Mouse (Mus musculus) forebrain, postnatal 0 days (tissue): ENCODE results near the gene Skap1. TPM values are rescaled to one million over a fixed set of nuclear protein-coding genes. Genes with fewer than 3 reads are reported as not detected.

ENCODE experiments used
- ATAC-seq: fragments of 200-750 bp; cut with Nextera tagmentation; 2 replicates; pipeline ENCODE4 v1.8.0; 2017; ENCODE audit warnings: mild to moderate bottlenecking, moderate library complexity
- DNase-seq: peaks from one replicate; pipeline ENCODE4 v3.0.0-alpha.2; 2015
- H3K27ac ChIP-seq: fragments of 300-500 bp; sonication (generic); 2 replicates; pipeline ENCODE4 v1.5.1; 2014; ENCODE audit warnings: low read depth, mild to moderate bottlenecking, antibody characterized with exemption, low read length, moderate library complexity, mixed read lengths
- H3K27me3 ChIP-seq: fragments of 300-500 bp; sonication (generic); 2 replicates; pipeline ENCODE4 v1.6.1; 2014; ENCODE audit warnings: mild to moderate bottlenecking, low read length, mixed read lengths; ENCODE audit not compliant: insufficient read depth
- H3K36me3 ChIP-seq: fragments of 300-500 bp; sonication (generic); 2 replicates; pipeline ENCODE4 v1.6.1; 2014; ENCODE audit warnings: mild to moderate bottlenecking, moderate library complexity; ENCODE audit not compliant: insufficient read depth
- H3K4me1 ChIP-seq: fragments of 300-500 bp; sonication (generic); 2 replicates; pipeline ENCODE4 v1.6.1; 2014; ENCODE audit warnings: antibody characterized with exemption; ENCODE audit not compliant: insufficient read depth
- H3K4me2 ChIP-seq: fragments of 300-500 bp; sonication (generic); 2 replicates; pipeline ENCODE4 v1.6.1; 2014; ENCODE audit warnings: low read depth, mild to moderate bottlenecking, moderate library complexity
- H3K4me3 ChIP-seq: fragments of 300-500 bp; sonication (generic); 2 replicates; pipeline ENCODE4 v1.5.1; 2014; ENCODE audit warnings: low read depth, low read length, mixed read lengths
- H3K9ac ChIP-seq: fragments of 300-500 bp; sonication (generic); 2 replicates; pipeline ENCODE4 v1.6.1; 2014; ENCODE audit warnings: mild to moderate bottlenecking
- H3K9me3 ChIP-seq: fragments of 300-500 bp; sonication (generic); 2 replicates; pipeline ENCODE4 v1.6.1; 2016; ENCODE audit warnings: low read length
- CTCF ChIP-seq: sonication (generic); IDR thresholded peaks from 2 replicates; pipeline ENCODE4 v1.5.1; 2016; ENCODE audit warnings: antibody characterized with exemption, control low read depth, low read depth
- WGBS: fragments of 180-500 bp; shearing (Covaris S2); extraction: QIAGEN DNeasy Blood & Tissue Kit; methylation state at CpG from one replicate; pipeline ENCODE4 v1.1.7; 2014; 5-methylcytosine and 5-hydroxymethylcytosine counted together
- polyA plus RNA-seq: library from polyadenylated mRNA; unstranded; fragments of >200 nt; fragmentation: Nextera tagmentation; extraction: Ambion mirVana; gene quantifications from 2 replicates; pipeline ENCODE4 v1.2.1, GENCODE M21; 2015
- total RNA-seq: library from RNA; depleted of rRNA; stranded (reverse); fragments of >200 nt; gene quantifications from 2 replicates; pipeline ENCODE4 v1.2.3, GENCODE M21; 2014

The Skap1 gene
- total and polyA plus RNA-seq, 2 experiments from 2014 or later: 1.6 to 3.7 TPM

DNA sequence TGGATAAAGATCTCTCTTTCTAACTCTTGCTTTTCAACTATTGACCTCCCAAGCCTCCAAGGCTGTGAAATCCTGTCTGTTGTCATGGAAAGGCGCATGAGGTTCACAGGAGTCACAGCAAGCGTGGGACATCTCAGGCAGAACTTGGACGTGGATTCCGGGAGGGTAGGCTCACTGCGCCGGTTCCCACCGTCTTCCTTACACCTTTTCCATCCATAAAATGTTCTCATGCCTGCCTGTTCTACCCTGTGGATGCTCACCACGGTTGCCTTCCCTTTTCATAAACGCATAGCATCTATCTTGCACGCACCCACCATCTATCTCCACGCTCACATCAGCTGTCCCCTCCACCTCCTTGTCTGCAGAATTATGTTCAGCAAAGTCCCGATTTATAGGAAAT, 276.4 kb downstream of the Skap1 start:
- WGBS: 53% methylated on average over 12 of the region's 12 CpGs
- Histone ChIP-seq H3K9me3 (no peaks in the 10 kb centered on the region), H3K27ac (no peak overlapping the region), H3K4me3 (no peak overlapping the region), H3K4me2 (no peak overlapping the region), H3K27me3 (peaks cover 38% of the 10 kb centered on the region), H3K36me3 (no peaks in the 10 kb centered on the region), H3K9ac (no peak overlapping the region), H3K4me1 (no peaks in the 10 kb centered on the region; the same call in 1 of the 2 replicates)
- no peak for ATAC-seq
- no peak for TF ChIP-seq CTCF
- no peak for DNase-seq

DNA sequence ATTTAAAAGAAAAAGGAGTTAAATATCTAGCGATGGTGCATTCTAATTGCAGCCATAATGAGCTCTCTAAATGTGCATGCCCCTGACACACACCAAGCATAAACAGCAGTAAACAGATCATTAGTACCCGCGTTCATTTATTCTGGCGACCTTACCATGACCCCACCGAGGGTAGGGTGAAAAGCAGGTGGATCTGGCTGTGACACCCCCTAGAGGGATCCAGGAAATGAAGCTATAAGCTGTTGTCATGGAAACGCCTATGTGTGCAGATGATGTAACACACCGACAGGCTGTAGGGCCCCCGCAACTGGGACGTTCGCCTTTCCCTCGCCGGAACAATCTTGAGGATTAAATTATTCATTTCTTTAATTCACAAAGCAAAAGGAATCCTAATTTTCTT, 277.6 kb downstream of the Skap1 start:
- under 1% methylated on average over 12 of the region's 12 CpGs for WGBS
- Histone ChIP-seq H3K4me2 (peak overlapping the region; percentile 25), H3K27ac (no peak overlapping the region), H3K36me3 (no peaks in the 10 kb centered on the region), H3K27me3 (peaks cover 30% of the 10 kb centered on the region), H3K9me3 (no peaks in the 10 kb centered on the region), H3K4me1 (no peaks in the 10 kb centered on the region; the same call in 1 of the 2 replicates), H3K4me3 (peak overlapping the region; percentile 7; the same call in 1 of the 2 replicates), H3K9ac (no peak overlapping the region)
- ATAC-seq (peak; percentile 80), DNase-seq (peak; percentile 63)
- no peak for TF ChIP-seq CTCF

DNA sequence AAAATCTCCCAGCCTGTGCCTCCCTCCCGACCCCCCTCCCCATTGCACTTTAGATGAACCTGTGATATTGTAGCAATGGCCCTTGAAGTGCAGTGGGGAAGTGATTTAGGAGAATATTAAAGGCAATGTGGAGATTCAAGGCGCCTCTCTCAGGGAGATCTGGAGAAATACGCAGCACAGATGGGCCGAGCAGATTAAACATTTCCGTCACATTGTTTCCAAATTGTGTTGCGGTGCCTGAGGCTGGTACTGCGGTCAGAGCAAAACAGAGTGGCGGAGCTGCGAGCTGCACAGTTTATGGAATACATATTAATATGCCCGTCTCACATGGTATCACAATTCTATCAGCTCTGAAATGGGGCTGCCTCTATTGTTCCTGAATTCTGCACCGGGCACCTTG, 278.6 kb downstream of the Skap1 start:
- WGBS: 24% methylated on average over 11 of the region's 11 CpGs
- DNase-seq (no peak), ATAC-seq (no peak)
- no peaks in the 10 kb centered on the region for H3K9me3 ChIP-seq
- no peak overlapping the region for H3K27ac ChIP-seq
- H3K36me3 ChIP-seq: no peaks in the 10 kb centered on the region
- no peak for TF ChIP-seq CTCF
- no peak overlapping the region for H3K9ac ChIP-seq
- H3K4me2 ChIP-seq: no peak overlapping the region
- H3K4me1 ChIP-seq: no peaks in the 10 kb centered on the region; the same call in 1 of the 2 replicates
- H3K4me3 ChIP-seq: no peak overlapping the region
- H3K27me3 ChIP-seq: peaks cover 24% of the 10 kb centered on the region

DNA sequence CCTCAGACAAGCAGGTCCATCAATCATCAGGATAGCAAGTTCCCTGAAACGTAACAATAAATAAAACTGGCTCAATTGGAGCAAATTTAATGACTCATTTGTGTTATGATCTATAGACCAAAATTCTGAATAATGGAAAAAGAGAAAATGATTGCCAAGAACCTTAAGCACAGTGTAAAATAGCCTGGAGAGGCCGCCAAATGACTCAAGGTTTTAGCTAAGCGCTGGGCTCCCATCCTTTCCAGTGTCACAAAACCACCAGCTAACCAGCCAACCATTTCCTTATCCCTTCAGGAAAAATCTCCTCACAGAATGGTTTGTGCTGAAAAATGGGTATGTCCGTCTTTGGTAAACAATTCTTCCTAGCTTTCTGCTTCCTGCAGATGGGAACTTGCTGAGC, 279.5 kb downstream of the Skap1 start:
- Histone ChIP-seq H3K4me2 (no peak overlapping the region), H3K27ac (no peak overlapping the region), H3K4me1 (no peaks in the 10 kb centered on the region; the same call in 1 of the 2 replicates), H3K9me3 (no peaks in the 10 kb centered on the region), H3K36me3 (no peaks in the 10 kb centered on the region), H3K4me3 (no peak overlapping the region), H3K27me3 (peaks cover 19% of the 10 kb centered on the region), H3K9ac (no peak overlapping the region)
- ATAC-seq (no peak), DNase-seq (no peak)
- no peak for TF ChIP-seq CTCF
- 77% methylated on average over 4 of the region's 4 CpGs for WGBS

DNA sequence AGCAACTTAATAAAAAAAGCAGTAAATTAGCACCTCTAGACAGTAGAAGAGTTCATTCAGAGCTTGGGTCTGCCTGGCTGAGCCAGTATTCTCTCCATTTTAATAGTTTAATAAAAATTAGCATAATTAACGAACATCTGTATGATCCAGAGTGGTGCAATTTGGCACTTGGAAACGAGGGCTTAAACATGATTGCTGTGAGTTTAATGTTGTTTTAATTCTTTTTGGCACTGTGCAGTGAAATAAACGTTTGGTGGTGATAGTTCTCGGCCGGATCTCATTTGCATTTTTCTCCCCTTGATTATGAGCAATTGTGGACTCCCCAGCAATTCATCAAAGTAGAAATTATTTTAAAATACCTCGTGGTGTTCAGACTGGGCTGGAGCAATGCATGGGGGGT, 282.3 kb downstream of the Skap1 start:
- 34% methylated on average over 6 of the region's 6 CpGs for WGBS
- H3K9ac ChIP-seq: no peak overlapping the region
- no peak for DNase-seq
- no peak overlapping the region for H3K4me2 ChIP-seq
- H3K36me3 ChIP-seq: no peaks in the 10 kb centered on the region
- no peak overlapping the region for H3K4me3 ChIP-seq
- no peaks in the 10 kb centered on the region; the same call in 1 of the 2 replicates for H3K4me1 ChIP-seq
- H3K27ac ChIP-seq: no peak overlapping the region
- no peak for TF ChIP-seq CTCF
- peaks cover 7% of the 10 kb centered on the region; the same call in 1 of the 2 replicates for H3K27me3 ChIP-seq
- H3K9me3 ChIP-seq: no peaks in the 10 kb centered on the region
- ATAC-seq: no peak

DNA sequence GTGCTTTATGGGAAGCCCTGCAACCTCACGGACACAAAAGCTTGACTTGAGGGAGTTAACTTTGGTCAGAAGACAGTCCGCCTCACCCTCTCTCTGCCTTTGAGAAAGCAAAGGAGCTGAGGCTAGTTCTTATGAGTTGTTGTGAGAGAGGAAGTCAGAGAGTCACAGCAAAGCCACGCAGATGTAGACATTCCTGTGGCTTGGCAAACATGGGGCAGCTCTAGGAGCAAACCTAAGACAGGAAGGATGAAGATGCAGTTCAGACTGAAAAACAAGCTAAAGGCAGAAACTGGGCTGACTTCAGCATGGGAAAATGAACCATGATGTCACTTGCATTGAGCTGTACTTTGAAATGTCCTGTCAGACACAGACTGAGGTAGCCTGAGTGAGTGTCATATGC, 283.2 kb downstream of the Skap1 start:
- no peaks in the 10 kb centered on the region for H3K9me3 ChIP-seq
- H3K9ac ChIP-seq: no peak overlapping the region
- no peaks in the 10 kb centered on the region for H3K36me3 ChIP-seq
- no peak for DNase-seq
- H3K27ac ChIP-seq: no peak overlapping the region
- H3K27me3 ChIP-seq: peaks cover 7% of the 10 kb centered on the region; the same call in 1 of the 2 replicates
- no peak for ATAC-seq
- no peak for TF ChIP-seq CTCF
- 50% methylated on average over 3 of the region's 3 CpGs for WGBS
- H3K4me3 ChIP-seq: no peak overlapping the region
- no peak overlapping the region for H3K4me2 ChIP-seq
- no peaks in the 10 kb centered on the region; the same call in 1 of the 2 replicates for H3K4me1 ChIP-seq

DNA sequence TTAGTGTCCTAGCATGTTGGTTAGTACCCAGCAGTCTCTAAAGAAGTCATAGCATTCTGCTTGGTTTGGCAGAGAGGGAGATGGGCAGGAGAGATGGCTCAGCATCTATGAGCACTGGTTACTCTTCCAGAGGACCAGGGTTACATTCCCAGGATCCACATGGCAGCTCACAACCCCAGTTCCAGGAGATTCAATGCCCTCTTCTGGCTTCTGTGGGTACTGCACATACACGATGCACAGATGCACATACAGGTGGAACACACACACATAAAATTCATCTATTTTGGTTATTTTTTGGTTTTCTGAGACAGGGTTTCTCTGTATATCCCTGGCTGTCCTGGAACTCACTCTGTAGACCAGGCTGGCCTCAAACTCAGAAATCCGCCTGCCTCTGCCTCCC, 290.9 kb downstream of the Skap1 start:
- Histone ChIP-seq H3K27ac (no peak overlapping the region), H3K4me1 (no peaks in the 10 kb centered on the region), H3K9me3 (no peaks in the 10 kb centered on the region), H3K27me3 (no peaks in the 10 kb centered on the region; the same call in 1 of the 2 replicates), H3K36me3 (no peaks in the 10 kb centered on the region), H3K9ac (no peak overlapping the region), H3K4me3 (no peak overlapping the region), H3K4me2 (no peak overlapping the region)
- 97% methylated on average over 2 of the region's 2 CpGs for WGBS
- TF ChIP-seq CTCF: 0 out of 2 replicates have a peak, but pooled peaks have one; percentile 6
- ATAC-seq: no peak
- DNase-seq: no peak
